Mouse (Mus musculus): ENCODE results near the gene Apol6. TPM values are rescaled to one million over a fixed set of nuclear protein-coding genes. Genes with fewer than 3 reads are reported as not detected.

The Apol6 gene
- polyA plus RNA-seq, 1 experiment, result 5.2 TPM

DNA sequence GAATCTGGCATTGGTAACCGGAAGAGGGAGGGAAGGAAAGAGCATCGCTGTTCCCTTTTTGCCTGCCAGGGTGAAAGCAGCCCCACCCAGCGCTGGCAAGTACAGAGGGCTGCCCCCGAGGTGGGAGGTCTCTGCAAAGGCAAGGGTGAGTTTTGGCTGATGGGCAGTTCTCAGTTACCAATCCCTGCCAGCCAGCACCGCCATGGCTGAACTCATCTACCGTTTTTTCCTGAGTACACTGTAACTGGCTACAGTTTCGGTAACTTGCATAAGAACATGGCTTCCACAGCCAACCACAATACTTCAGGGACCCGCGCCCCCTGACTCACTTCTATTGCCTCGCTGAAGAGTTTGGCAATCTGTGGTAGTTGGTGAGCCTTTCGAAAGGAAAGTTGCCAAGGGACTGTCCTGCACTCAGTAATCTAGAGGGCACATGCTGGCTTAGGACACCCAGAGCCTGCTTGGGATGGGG is 35.4 kb downstream of the Apol6 start:
- Histone ChIP-seq H3K4me1 (replicated peaks; ENCODE audit: control insufficient read depth, insufficient read depth, low read length) (no peaks in the 10 kb centered on the region), H3K4me3 (ENCODE audit: control insufficient read depth, insufficient read depth, low read length) (no peak overlapping the region), H3K27me3 (ENCODE audit: control insufficient read depth, insufficient read depth, low read length) (no peaks in the 10 kb centered on the region), H3K27ac (ENCODE audit: control insufficient read depth, insufficient read depth, low read length) (no peak overlapping the region), H3K36me3 (ENCODE audit: control insufficient read depth, insufficient read depth, low read length) (no peaks in the 10 kb centered on the region)
- no peak for TF ChIP-seq POLR2A (IDR thresholded peaks at IDR 0.05; ENCODE audit: control insufficient read depth, extremely low read depth, insufficient read depth, low read length, poor library complexity)
- TF ChIP-seq CTCF (IDR thresholded peaks at IDR 0.05; ENCODE audit: borderline replicate concordance, control insufficient read depth, extremely low read depth, insufficient read depth, low read length, poor library complexity), result no peak
- 90% methylated on average over 11 of the region's 11 CpGs for WGBS
- DNase-seq, result no peak

DNA sequence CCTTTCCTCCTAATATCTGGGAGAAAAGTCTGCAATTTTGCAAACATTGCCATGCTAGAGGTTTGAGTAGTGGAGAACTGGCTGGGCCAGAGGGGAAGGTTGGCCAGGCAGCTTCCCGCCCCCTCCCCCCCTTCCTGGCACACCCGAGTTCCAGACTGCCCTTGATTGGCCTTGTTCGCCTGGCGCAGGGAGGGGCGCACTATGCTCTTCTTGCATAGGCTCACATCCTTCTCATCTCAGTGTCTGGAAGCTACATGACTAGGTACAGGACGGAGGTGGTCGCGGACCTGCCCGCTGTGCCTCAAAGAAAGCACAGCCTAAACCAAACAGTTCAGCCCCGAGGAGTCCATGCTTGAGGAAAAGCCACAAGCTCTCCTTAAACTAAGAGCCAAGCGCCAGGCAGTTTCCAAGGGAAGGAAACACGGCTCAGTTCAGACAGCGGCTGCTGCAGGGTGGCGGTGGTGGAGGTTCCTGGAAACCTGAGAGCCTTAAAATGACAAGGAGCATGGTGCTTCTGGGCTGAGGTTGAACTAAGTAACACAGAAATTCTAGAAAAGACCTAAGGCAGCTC is 36.2 kb downstream of the Apol6 start:
- TF ChIP-seq POLR2A (IDR thresholded peaks at IDR 0.05; ENCODE audit: control insufficient read depth, extremely low read depth, insufficient read depth, low read length, poor library complexity), result no peak
- no peak for TF ChIP-seq CTCF (IDR thresholded peaks at IDR 0.05; ENCODE audit: borderline replicate concordance, control insufficient read depth, extremely low read depth, insufficient read depth, low read length, poor library complexity)
- 93% methylated on average over 14 of the region's 14 CpGs for WGBS
- Histone ChIP-seq H3K4me1 (replicated peaks; ENCODE audit: control insufficient read depth, insufficient read depth, low read length) (no peaks in the 10 kb centered on the region), H3K27ac (ENCODE audit: control insufficient read depth, insufficient read depth, low read length) (no peak overlapping the region), H3K27me3 (ENCODE audit: control insufficient read depth, insufficient read depth, low read length) (no peaks in the 10 kb centered on the region), H3K4me3 (ENCODE audit: control insufficient read depth, insufficient read depth, low read length) (no peak overlapping the region), H3K36me3 (ENCODE audit: control insufficient read depth, insufficient read depth, low read length) (no peaks in the 10 kb centered on the region)
- no peak for DNase-seq

DNA sequence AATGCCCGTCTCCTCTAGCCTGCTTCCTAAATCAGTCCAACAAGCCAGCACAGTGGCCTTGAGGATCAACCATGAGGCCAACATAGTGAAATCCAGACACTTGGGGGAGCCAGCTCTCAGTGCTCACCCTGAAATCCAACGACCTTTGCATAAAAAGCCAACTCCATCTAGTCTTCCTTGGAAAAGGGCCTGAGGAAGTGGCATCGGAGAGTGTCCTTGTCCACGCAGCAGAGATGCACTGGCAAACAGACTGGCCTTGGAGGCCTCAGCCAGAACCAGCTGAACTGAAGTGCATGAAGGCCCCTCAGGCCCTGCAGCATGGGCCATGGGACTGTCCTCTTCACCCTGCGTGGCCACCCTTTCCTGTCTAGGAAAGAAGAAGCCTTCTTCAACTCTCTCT is 36.9 kb downstream of the Apol6 start:
- Histone ChIP-seq H3K27ac (ENCODE audit: control insufficient read depth, insufficient read depth, low read length) (no peak overlapping the region), H3K36me3 (ENCODE audit: control insufficient read depth, insufficient read depth, low read length) (no peaks in the 10 kb centered on the region), H3K27me3 (ENCODE audit: control insufficient read depth, insufficient read depth, low read length) (no peaks in the 10 kb centered on the region), H3K4me1 (replicated peaks; ENCODE audit: control insufficient read depth, insufficient read depth, low read length) (no peaks in the 10 kb centered on the region), H3K4me3 (ENCODE audit: control insufficient read depth, insufficient read depth, low read length) (no peak overlapping the region)
- WGBS, result 90% methylated on average over 5 of the region's 5 CpGs
- no peak for DNase-seq
- no peak for TF ChIP-seq POLR2A (IDR thresholded peaks at IDR 0.05; ENCODE audit: control insufficient read depth, extremely low read depth, insufficient read depth, low read length, poor library complexity)
- TF ChIP-seq CTCF (IDR thresholded peaks at IDR 0.05; ENCODE audit: borderline replicate concordance, control insufficient read depth, extremely low read depth, insufficient read depth, low read length, poor library complexity), result no peak

GRCm38 (mm10) chr15:77085818-77086217 is 41.3 kb downstream of the Apol6 start:
- H3K36me3 ChIP-seq (ENCODE audit: control insufficient read depth, insufficient read depth, low read length), result no peaks in the 10 kb centered on the region
- WGBS, result 96% methylated on average over 7 of the region's 7 CpGs
- TF ChIP-seq CTCF (IDR thresholded peaks at IDR 0.05; ENCODE audit: borderline replicate concordance, control insufficient read depth, extremely low read depth, insufficient read depth, low read length, poor library complexity) (no peak), POLR2A (IDR thresholded peaks at IDR 0.05; ENCODE audit: control insufficient read depth, extremely low read depth, insufficient read depth, low read length, poor library complexity) (no peak)

GRCm38 (mm10) chr15:77086488-77086887 is 42.0 kb downstream of the Apol6 start:
- 96% methylated on average over 1 of the region's 1 CpGs for WGBS
- no peak for DNase-seq
- H3K4me1 ChIP-seq (replicated peaks; ENCODE audit: control insufficient read depth, insufficient read depth, low read length), result no peaks in the 10 kb centered on the region
- no peak for TF ChIP-seq CTCF (IDR thresholded peaks at IDR 0.05; ENCODE audit: borderline replicate concordance, control insufficient read depth, extremely low read depth, insufficient read depth, low read length, poor library complexity)
- TF ChIP-seq POLR2A (IDR thresholded peaks at IDR 0.05; ENCODE audit: control insufficient read depth, extremely low read depth, insufficient read depth, low read length, poor library complexity), result no peak
- H3K27me3 ChIP-seq (ENCODE audit: control insufficient read depth, insufficient read depth, low read length), result no peaks in the 10 kb centered on the region
- no peaks in the 10 kb centered on the region for H3K36me3 ChIP-seq (ENCODE audit: control insufficient read depth, insufficient read depth, low read length)
- no peak overlapping the region for H3K27ac ChIP-seq (ENCODE audit: control insufficient read depth, insufficient read depth, low read length)
- H3K4me3 ChIP-seq (ENCODE audit: control insufficient read depth, insufficient read depth, low read length), result no peak overlapping the region

More at GRCm38 (mm10) chr15:77085818-77086217, 41.3 kb downstream of the Apol6 start:
- Histone ChIP-seq H3K27me3 (ENCODE audit: control insufficient read depth, insufficient read depth, low read length) (no peaks in the 10 kb centered on the region), H3K4me3 (ENCODE audit: control insufficient read depth, insufficient read depth, low read length) (no peak overlapping the region), H3K27ac (ENCODE audit: control insufficient read depth, insufficient read depth, low read length) (no peak overlapping the region), H3K4me1 (replicated peaks; ENCODE audit: control insufficient read depth, insufficient read depth, low read length) (no peaks in the 10 kb centered on the region)
- no peak for DNase-seq

DNA sequence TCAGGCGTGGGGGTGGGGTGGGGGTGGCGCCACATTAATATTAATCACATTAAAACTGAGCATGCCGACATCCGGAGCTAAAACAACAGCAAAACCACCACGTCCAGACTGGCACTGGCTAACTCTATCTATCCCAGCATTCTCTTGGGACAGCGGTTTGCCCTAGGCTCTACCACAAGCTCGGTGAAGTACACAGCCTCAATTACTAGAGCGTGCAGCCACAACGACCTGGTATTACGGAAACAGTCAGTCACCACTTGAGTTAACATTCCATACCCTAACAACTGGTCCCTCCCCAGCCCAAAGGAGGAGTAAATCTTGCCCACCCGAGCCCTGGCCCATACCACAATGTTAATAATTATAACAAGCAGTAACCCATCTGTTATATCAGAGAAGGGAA is 44.7 kb downstream of the Apol6 start:
- H3K4me3 ChIP-seq (ENCODE audit: control insufficient read depth, insufficient read depth, low read length), result no peak overlapping the region
- no peaks in the 10 kb centered on the region for H3K27me3 ChIP-seq (ENCODE audit: control insufficient read depth, insufficient read depth, low read length)
- H3K36me3 ChIP-seq (ENCODE audit: control insufficient read depth, insufficient read depth, low read length), result no peaks in the 10 kb centered on the region
- H3K4me1 ChIP-seq (replicated peaks; ENCODE audit: control insufficient read depth, insufficient read depth, low read length), result no peaks in the 10 kb centered on the region
- H3K27ac ChIP-seq (ENCODE audit: control insufficient read depth, insufficient read depth, low read length), result no peak overlapping the region
- no peak for TF ChIP-seq CTCF (IDR thresholded peaks at IDR 0.05; ENCODE audit: borderline replicate concordance, control insufficient read depth, extremely low read depth, insufficient read depth, low read length, poor library complexity)
- no peak for TF ChIP-seq POLR2A (IDR thresholded peaks at IDR 0.05; ENCODE audit: control insufficient read depth, extremely low read depth, insufficient read depth, low read length, poor library complexity)
- DNase-seq, result no peak
- 90% methylated on average over 11 of the region's 11 CpGs for WGBS

DNA sequence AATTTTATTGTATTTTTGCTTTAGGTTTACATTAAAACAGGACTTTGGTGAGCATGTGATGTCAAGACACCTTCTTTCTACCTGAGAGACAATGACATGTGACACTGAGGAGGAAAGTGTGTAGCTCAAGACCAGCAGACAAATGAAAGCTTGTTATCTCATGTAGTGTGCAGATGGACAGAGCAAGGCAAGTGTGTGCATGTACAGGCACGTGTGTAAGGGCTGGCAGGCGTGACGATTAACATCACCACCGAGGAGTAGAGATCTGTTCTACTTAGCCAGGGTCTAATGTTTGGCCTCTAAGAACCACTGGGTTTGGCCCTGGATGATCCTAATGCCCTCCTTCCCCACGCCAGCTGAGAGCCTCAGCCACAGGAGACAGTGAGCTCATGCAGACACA is 46.0 kb downstream of the Apol6 start:
- Histone ChIP-seq H3K27ac (ENCODE audit: control insufficient read depth, insufficient read depth, low read length) (no peak overlapping the region), H3K4me3 (ENCODE audit: control insufficient read depth, insufficient read depth, low read length) (no peak overlapping the region), H3K27me3 (ENCODE audit: control insufficient read depth, insufficient read depth, low read length) (no peaks in the 10 kb centered on the region), H3K4me1 (replicated peaks; ENCODE audit: control insufficient read depth, insufficient read depth, low read length) (no peaks in the 10 kb centered on the region), H3K36me3 (ENCODE audit: control insufficient read depth, insufficient read depth, low read length) (no peaks in the 10 kb centered on the region)
- WGBS, result 94% methylated on average over 5 of the region's 5 CpGs
- DNase-seq, result no peak
- TF ChIP-seq CTCF (IDR thresholded peaks at IDR 0.05; ENCODE audit: borderline replicate concordance, control insufficient read depth, extremely low read depth, insufficient read depth, low read length, poor library complexity) (no peak), POLR2A (IDR thresholded peaks at IDR 0.05; ENCODE audit: control insufficient read depth, extremely low read depth, insufficient read depth, low read length, poor library complexity) (no peak)

All from thymus, adult 2 months (tissue).